Mouse (Mus musculus) lung, postnatal 0 days (tissue): ENCODE results near the gene Dbi.

Source experiments
- CTCF ChIP-seq: IDR thresholded peaks from 2 replicates; pipeline ENCODE4 v1.5.1; 2016; ENCODE audit warnings: antibody characterized with exemption, mild to moderate bottlenecking
- EP300 ChIP-seq: IDR thresholded peaks from 2 replicates; pipeline ENCODE4 v1.6.1; 2016; ENCODE audit warnings: antibody characterized with exemption, mild to moderate bottlenecking, control low read depth

DNA sequence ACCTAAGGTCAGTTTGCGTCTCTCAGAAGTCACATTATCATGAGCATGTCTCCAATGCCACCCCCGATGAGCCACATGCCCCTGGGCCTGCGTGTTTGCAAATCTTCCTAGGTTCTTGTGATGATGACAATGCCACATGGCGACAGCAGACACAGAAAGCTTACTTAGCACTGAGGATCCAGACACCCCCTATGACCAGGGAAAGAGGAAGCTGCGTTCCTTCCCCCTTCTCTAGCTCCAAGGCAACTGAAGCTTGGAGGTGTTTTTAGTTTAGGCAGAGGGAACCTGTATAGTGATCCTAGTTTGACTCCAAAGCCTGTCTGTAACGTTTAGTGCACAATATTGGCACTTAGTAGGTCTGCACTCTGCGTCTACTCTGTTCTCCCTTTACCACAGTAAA lies 49.4 kb upstream of the Dbi start:
- no peak for TF ChIP-seq EP300
- TF ChIP-seq CTCF, result no peak
